Mouse (Mus musculus) E14TG2a.4 (cell line): Measurements from ENCODE around the gene Rasgrp2.
A peak's percentile ranks its signal among the peaks of the same experiment; 100 is the strongest.

Source experiments
- H3K27me3 ChIP-seq: 2 replicates; pipeline ENCODE4 v1.6.1; 2014; ENCODE audit warnings: low read length, control low read depth; ENCODE audit not compliant: insufficient read depth
- H3K36me3 ChIP-seq: 2 replicates; pipeline ENCODE4 v1.6.1; 2014; ENCODE audit warnings: low read length, control low read depth; ENCODE audit not compliant: insufficient read depth
- H3K4me1 ChIP-seq: replicated peaks from 2 replicates; pipeline ENCODE4 v1.6.1; 2014; ENCODE audit warnings: low read depth, low read length, control low read depth
- H3K4me3 ChIP-seq: replicated peaks from 2 replicates; pipeline ENCODE4 v1.5.1; 2014; ENCODE audit warnings: mild to moderate bottlenecking, low read length
- H3K9me3 ChIP-seq: 2 replicates; pipeline ENCODE4 v1.6.1; 2014; ENCODE audit warnings: low read length, control low read depth
- CTCF ChIP-seq: conservative IDR thresholded peaks from 2 replicates; pipeline ENCODE4 v1.5.1; 2014; ENCODE audit warnings: low read length
- NANOG ChIP-seq: IDR thresholded peaks from 2 replicates; pipeline ENCODE4 v1.6.1; 2014; ENCODE audit warnings: borderline replicate concordance, low read length, mixed read lengths
- POU5F1 ChIP-seq: IDR thresholded peaks from 2 replicates; pipeline ENCODE4 v1.6.1; 2014; ENCODE audit warnings: low read length, borderline replicate concordance

The Rasgrp2 gene

DNA sequence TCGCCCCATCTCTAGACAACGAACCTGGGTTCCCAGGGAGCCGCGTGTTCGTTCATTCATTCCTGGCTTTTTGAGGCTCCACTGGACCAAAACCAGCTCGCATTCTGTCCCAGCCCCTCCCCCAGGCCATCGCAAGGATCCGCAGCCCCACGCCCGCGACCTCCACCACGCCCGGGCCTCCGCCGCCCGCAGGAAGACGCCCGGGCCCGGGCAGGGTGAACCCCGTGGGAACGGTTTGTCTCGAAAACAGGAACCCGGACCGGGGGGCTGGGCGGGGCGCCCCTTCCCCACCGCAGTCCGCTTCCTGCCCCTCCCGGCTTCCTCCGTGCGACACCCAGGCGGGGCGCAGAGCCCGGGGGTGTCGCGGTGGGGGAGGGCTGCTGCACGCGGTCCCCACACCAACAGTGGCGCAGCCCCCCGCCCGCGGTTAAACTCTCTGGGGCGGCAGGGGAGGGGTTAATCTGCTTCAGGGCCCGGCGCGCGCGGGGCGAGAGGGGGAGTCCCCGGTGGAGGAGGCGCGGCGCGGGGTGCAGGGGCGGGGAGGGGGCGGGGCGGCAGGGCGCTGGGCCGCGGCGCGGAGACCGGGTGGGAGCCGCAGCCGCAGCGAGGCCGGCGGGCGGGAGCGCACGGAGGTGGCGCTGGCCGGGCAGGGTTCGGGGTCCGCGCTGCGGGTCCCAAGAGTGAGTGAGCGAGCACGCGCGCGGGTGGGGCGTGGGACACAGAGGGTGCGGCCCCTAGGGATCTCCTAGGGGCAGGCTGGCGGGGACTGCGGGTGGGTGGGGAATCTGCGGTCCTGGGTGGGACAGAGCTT lies at the start of gene Rasgrp2:
TSS of gene Rasgrp2 (plus strand) at position 56 of the 811 bp plus-strand sequence.
- Histone ChIP-seq H3K9me3 (no peaks in the 10 kb centered on the region), H3K4me3 (peak within 1 kb of the TSS; percentile 87), H3K4me1 (peaks cover 70% of the 10 kb centered on the region), H3K27me3 (peaks cover 44% of the 10 kb centered on the region), H3K36me3 (peaks cover 22% of the 10 kb centered on the region)
- no peak for TF ChIP-seq NANOG
- no peak for TF ChIP-seq CTCF
- TF ChIP-seq POU5F1 = no peak

- TF ChIP-seq NANOG (no peak), POU5F1 (no peak)
- Histone ChIP-seq H3K4me3 (no peak overlapping the region), H3K4me1 (peaks cover 32% of the 10 kb centered on the region), H3K36me3 (peaks cover 56% of the 10 kb centered on the region), H3K9me3 (no peaks in the 10 kb centered on the region), H3K27me3 (no peaks in the 10 kb centered on the region)
Measured at GRCm38 (mm10) chr19:6351431-6352106, 47.6 kb upstream of the Rasgrp2 start.

DNA sequence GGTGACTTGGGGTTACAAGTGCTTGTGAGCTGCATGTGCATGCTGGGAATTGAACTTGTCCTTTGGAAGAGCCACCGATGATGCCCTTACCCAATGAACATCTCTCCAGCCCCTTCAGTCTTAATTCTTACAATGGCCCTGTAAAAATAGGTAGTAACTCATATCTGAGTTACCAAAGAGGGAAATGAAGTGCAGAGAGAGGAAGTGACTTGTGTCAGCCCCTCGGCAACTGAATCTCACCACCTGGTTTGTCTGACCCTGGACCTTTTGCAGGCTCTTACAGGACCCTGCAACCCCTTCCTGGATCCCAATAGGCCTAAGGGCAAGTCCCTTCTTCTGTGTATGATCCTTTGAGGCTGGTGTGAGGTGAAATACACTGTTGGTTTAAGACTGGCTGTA lies 47.0 kb upstream of the Rasgrp2 start:
- H3K4me3 ChIP-seq = no peak overlapping the region
- peaks cover 27% of the 10 kb centered on the region for H3K4me1 ChIP-seq
- no peaks in the 10 kb centered on the region for H3K9me3 ChIP-seq
- no peak for TF ChIP-seq CTCF
- no peak for TF ChIP-seq POU5F1
- H3K27me3 ChIP-seq = no peaks in the 10 kb centered on the region
- H3K36me3 ChIP-seq = peaks cover 50% of the 10 kb centered on the region

- H3K36me3 ChIP-seq = peaks cover 40% of the 10 kb centered on the region
- no peaks in the 10 kb centered on the region for H3K9me3 ChIP-seq
- H3K4me3 ChIP-seq = no peak overlapping the region
- no peaks in the 10 kb centered on the region for H3K27me3 ChIP-seq
- peaks cover 14% of the 10 kb centered on the region for H3K4me1 ChIP-seq
- TF ChIP-seq CTCF = no peak
- TF ChIP-seq NANOG = no peak
- no peak for TF ChIP-seq POU5F1
Measured at GRCm38 (mm10) chr19:6354030-6354429, 45.1 kb upstream of the Rasgrp2 start.

DNA sequence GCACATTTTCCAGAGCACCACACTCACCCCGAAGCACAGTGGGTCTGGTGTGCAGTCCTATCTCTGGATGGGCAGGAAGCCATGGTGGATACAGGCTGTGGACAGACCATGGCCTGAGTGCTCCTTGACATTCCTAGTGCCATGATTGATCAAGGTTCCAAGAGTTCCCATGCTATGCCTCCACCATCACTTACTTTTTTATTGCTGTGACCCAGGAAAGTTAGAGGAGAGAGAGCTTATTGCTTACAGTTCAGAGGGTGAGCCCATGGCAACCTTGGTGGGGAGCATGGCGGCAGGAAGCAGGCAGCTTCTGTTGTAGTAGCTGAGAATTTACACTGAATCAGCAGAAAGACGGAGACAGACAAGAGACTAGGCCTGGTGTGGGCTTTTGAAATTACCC lies 37.8 kb upstream of the Rasgrp2 start:
- H3K4me1 ChIP-seq = peaks cover 28% of the 10 kb centered on the region
- peaks cover 38% of the 10 kb centered on the region for H3K36me3 ChIP-seq
- no peaks in the 10 kb centered on the region for H3K9me3 ChIP-seq
- H3K4me3 ChIP-seq = no peak overlapping the region
- TF ChIP-seq POU5F1 (no peak), NANOG (no peak), CTCF (no peak)
- no peaks in the 10 kb centered on the region for H3K27me3 ChIP-seq

GRCm38 (mm10) chr19:6363091-6363410 lies 36.1 kb upstream of the Rasgrp2 start:
- no peak for TF ChIP-seq NANOG
- no peak for TF ChIP-seq POU5F1

DNA sequence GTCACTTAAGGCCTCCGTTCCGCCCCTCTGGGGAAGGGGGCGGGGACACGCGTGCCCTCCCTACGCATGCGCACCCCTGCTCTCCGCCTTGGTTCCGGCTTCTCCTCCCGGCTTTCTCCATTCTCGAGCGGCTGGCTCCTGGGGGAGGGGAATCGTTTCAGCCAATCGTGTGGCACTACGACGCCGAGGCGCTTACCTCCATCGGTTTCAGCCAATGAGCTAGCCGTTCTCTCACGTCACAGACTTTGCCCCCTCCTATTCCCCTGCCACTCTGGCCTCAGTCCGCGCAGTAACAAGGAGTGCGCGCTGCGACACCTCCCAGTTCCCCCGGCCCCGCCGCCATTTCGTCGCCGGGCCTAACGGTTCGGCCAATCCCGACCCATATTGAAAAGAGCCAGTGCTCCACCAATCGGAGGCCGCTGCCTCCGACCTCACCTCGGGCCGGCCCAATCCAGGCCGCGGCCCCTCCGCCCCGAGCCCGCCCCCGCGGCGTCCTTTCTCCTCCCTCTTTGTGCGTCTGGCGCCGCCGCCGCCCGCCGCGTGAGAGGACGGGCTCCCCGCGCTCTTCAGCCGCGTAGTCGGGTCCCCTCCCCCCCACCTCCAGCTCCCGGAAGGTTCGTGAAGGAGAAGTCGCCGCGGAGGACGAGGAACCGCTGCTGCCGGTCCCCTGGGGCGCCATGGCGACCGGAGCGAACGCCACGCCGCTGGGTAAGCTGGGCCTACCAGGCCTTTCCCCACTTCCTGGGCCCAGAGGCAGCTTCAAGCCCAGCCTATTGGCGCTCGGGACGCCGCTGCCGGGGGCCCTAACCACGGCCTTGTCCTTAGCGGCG lies 35.5 kb upstream of the Rasgrp2 start, which contains the start of gene Sf1:
TSS of gene Sf1 (plus strand) at position 280 of the 830 bp plus-strand sequence.
- H3K36me3 ChIP-seq = peaks cover 61% of the 10 kb centered on the region
- H3K4me1 ChIP-seq = peaks cover 50% of the 10 kb centered on the region
- H3K9me3 ChIP-seq = no peaks in the 10 kb centered on the region
- no peaks in the 10 kb centered on the region for H3K27me3 ChIP-seq
- H3K4me3 ChIP-seq = peak within 1 kb of the TSS; percentile 99
- no peak for TF ChIP-seq CTCF
- TF ChIP-seq NANOG = no peak
- no peak for TF ChIP-seq POU5F1

More at GRCm38 (mm10) chr19:6363091-6363410, 36.1 kb upstream of the Rasgrp2 start:
- Histone ChIP-seq H3K9me3 (no peaks in the 10 kb centered on the region), H3K4me3 (peak overlapping the region; percentile 99), H3K27me3 (no peaks in the 10 kb centered on the region), H3K36me3 (peaks cover 56% of the 10 kb centered on the region), H3K4me1 (peaks cover 44% of the 10 kb centered on the region)

GRCm38 (mm10) chr19:6364317-6364725 lies 34.8 kb upstream of the Rasgrp2 start:
- Histone ChIP-seq H3K36me3 (peaks cover 68% of the 10 kb centered on the region), H3K4me3 (peak overlapping the region; percentile 99), H3K27me3 (no peaks in the 10 kb centered on the region), H3K9me3 (no peaks in the 10 kb centered on the region), H3K4me1 (peaks cover 55% of the 10 kb centered on the region)
- no peak for TF ChIP-seq POU5F1
- no peak for TF ChIP-seq CTCF
- TF ChIP-seq NANOG = no peak
